Mouse (Mus musculus) left cerebral cortex, adult 18-20 months (tissue): ENCODE measurements around the gene Mylk4. TPM values are rescaled to one million over a fixed set of nuclear protein-coding genes. Genes with fewer than 3 reads are reported as not detected.

Experiments
- total RNA-seq, 2 experiments: library from RNA; stranded (reverse); gene quantifications; 2 replicates each; pipeline ENCODE4 v1.2.3; 2021

Gene Mylk4
- total RNA-seq, 2 experiments from 2014 or later, result not detected

Other genes starting within 250 kb of the Mylk4 start
- 10 to 100 TPM; 64.3 to 70.0 TPM for gene Wrnip1, start 18.1 kb upstream of the Mylk4 start, total RNA-seq
- gene D930007J09Rik, start 18.9 kb upstream of the Mylk4 start, total RNA-seq, result 1 to 10 TPM in 1 of 2 experiments, not detected in 1; 1.4 TPM
- gene Serpinb1a, start 67.2 kb upstream of the Mylk4 start, total RNA-seq, result 1 to 10 TPM; 4.9 to 6.4 TPM
- not detected for gene Serpinb1c, start 114.3 kb upstream of the Mylk4 start, total RNA-seq
- 1 to 10 TPM in 1 of 2 experiments, under 1 TPM in 1; 0.89 to 1.5 TPM for gene Serpinb6b, start 181.3 kb upstream of the Mylk4 start, total RNA-seq
- 1 to 10 TPM; 5.7 to 7.0 TPM for gene Serpinb9, start 219.3 kb upstream of the Mylk4 start, total RNA-seq
- gene Serpinb9b, start 243.5 kb upstream of the Mylk4 start, total RNA-seq, result not detected